Mouse (Mus musculus): ENCODE results near the gene Pdxk.

The Pdxk gene

DNA sequence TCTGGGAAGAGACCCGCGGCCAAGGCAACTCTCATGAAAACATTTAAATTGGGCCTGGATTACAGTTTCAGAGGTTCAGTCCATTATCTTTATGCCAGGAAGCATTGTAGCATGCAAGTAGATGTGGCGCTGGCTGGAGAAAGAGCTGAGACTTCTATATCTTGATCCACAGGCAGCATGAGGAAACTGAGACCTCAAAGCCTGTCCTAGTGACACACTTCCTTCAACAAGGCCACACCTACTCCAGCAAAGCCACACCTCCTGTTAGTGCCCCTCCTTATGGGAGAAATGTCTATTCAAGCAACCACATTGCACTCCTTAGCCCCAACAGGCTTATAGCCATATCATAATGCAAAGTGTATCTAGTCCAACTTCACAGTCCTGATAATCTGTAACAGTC lies 42.2 kb downstream of the Pdxk start:
- in situ Hi-C loops (cut with MboI, MseI) = loop anchor here (25.0 kb wide), 1 partner anchor 410 kb away; the partner anchor contains the start of gene Pfkl

DNA sequence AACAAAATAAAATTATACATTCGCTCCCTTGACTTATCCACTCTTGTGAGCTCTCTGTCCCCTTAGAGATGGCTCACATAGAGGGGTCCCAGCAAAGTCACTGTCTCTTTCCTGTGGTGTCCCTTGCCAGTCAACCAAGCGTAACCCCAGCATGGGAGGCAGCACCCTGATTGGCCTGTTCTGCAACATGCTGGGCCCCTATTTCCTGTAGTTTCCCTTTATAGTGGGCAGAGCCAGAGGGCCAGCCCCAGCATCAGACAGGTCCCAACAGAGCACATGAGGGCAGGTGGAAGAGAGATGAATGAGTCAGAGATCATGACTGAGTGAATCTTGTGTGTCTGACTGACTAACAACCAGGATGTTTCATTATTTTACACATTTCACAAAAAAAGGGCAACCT lies 43.8 kb downstream of the Pdxk start:
- in situ Hi-C loops (cut with MboI, MseI) = loop anchor here (25.0 kb wide), 1 partner anchor 409 kb away; the partner anchor contains the start of gene Pfkl

DNA sequence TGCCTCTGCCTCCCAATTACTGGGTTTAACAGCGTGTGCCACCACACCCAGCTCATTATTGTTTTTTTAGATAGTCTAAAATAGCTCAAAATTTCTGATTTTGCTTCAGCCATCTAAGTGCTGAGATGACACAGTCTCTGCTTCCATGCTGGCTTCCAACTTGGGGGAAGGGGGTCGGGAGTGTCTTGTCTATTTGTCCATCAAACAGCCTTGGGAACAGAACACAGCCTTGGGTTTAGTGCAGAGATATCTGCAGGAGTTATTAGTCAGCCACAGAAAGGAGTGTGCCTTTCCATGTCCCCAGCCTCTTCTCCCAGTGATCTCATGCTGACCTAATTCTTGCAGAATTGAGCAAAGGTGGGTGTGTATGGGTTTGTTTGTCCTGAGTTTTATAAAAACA lies 46.0 kb downstream of the Pdxk start:
- in situ Hi-C loops (cut with MboI, MseI) = loop anchor here (25.0 kb wide), 1 partner anchor 406 kb away; the partner anchor contains the start of gene Pfkl

DNA sequence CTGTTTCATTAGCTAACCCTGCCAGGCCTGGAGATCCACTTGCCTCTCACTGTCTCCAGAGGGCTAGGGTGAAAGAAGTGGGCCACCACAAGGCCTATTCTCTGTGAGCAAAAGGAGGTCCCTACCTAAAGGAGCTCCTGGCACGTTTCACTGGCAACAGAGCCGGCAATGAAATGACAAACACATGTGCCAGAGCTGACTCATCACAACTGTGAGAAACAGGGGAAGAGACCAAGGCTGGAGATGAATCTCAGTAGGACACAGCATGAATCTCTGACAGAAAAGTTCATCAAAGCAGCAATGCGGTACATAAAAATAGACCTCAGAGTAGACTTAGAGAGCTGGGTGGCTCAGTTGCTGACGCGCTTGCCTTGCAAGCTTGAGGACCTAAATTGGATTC lies 46.9 kb downstream of the Pdxk start:
- in situ Hi-C loops (cut with MboI, MseI) = loop anchor here (25.0 kb wide), 1 partner anchor 406 kb away; the partner anchor contains the start of gene Pfkl

DNA sequence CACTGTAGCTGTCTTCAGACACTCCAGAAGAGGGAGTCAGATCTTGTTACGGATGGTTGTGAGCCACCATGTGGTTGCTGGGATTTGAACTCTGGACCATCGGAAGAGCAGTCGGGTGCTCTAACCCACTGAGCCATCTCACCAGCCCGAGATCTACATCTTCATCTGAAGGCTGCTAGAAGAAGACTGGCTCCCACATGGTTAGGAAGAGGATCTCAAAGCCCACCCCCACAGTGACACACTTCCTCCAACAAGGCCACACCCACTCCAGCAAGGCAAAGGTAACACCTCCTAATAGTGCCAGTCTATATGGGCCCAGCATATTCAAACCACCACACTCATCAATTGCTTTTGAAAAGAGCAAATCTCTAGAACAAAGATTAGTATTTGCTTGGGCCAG lies 49.8 kb downstream of the Pdxk start:
- in situ Hi-C loops (cut with MboI, MseI) = loop anchor here (25.0 kb wide), 1 partner anchor 403 kb away; the partner anchor contains the start of gene Pfkl

DNA sequence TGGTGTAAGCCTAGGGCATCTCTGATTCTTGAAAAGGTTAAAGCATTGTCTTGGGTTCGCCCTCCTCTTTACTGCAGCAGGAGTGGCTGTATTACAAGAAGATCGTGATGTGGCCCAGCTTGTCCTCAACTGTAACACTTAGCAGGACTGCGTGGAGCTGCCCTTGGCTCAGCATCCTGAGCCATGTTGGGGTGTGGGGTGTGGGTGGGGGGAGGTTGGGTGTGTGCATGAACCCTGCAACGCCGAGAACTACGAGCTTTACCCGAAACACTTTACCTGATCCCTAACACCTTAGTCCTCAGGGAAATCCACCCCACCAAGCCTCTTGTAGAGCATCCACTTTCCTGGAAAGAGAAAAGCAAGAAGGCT lies 51.6 kb downstream of the Pdxk start:
- in situ Hi-C loops (cut with MboI, MseI) = loop anchor here (25.0 kb wide), 1 partner anchor 401 kb away; the partner anchor contains the start of gene Pfkl

DNA sequence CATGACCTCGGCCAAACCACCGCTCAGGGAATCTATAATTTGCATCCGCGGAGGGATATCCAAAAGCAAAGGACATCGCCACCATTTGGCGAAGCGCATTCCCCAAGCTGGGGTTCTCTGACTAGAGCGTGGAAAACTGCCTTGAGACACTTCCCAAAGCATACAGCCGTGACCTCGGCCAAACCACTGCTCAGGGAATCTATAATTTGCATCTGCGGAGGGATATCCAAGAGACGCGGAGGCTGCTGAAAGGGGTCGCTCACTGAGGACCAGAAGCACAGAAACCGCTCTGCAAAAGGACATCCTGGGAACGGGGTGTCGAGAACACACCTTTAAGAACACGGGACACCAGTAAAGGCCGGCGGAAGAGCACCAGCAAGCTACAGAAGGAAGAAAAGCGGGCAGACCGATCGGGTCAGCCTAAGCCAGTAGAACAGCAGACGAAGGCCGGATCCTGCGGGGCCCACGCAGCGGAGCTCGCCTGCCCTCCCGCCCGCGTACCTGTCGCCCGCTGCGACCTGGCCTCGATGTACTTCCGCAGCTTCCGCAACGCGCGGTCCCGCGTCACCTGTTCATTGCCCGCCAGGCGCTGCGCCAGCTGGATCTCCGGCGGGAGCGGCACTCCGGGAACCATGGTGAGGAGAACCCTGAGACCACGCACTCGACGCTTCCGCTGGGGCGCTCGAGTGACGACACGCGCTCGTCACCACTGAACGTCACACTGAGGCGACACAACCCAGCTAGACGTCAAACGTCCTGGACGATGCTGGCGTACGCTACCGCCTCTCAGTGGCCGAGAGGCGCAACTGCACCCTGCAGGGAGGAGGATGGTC lies 52.2 kb downstream of the Pdxk start, which contains the start of gene Rrp1:
Gene Rrp1 (minus strand): TSS at position 725 of the 833 bp plus-strand sequence.
- in situ Hi-C loops (cut with MboI, MseI) = loop anchor here (25.0 kb wide), 1 partner anchor 400 kb away; the partner anchor contains the start of gene Pfkl

DNA sequence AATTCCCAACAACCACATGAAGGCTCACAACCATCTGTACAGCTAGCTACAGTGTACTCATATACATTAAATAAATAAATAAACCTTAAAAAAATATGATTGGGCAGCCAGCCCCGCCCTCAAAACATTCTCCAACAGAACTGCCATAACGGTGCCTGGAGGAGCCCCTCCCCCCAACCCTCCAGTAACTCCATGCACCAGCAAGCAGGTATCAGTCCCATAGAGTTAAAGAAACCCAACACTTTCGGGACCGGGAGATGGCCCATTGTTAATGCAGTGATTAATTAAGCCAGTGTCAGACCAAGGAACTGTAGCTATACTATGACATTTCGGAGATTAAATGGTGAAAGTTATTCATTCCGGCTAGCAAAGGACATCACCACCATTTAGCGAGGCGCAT lies 52.9 kb downstream of the Pdxk start:
- in situ Hi-C loops (cut with MboI, MseI) = loop anchor here (25.0 kb wide), 1 partner anchor 400 kb away; the partner anchor contains the start of gene Pfkl

DNA sequence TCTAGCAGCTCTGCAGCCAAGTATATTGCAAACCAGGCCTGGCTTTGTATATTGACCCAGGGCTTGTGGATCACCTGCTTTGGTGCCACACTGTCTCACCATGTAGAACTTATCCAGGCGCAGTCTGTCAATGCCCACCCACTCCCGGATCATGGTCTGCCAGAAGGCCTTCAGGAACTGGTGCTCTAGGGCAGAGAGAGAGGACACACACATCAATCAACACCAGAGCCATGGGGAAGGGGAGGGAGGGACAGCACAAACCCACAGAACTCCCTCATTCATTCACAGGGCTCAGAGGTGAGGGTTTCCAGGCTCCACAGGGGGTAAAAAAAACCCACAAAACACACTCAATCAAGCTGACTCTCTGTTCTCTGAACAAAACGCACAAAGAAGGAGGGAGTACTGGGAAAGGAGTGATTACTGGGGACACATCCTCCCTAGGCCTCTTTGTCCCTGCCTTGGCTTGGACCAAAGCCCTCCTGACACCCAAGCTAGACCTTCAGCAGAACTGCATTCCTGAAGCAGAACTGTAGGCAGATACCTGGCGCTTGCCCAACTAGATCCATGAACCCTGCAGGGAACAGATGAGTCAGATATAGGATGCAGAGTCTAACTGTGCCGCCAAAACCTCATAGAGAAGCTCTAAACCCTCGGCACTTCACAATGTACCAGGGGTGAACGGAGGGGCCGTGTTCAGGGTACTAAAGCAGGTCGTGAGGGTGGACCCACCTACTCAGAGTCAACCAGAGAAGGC lies 55.6 kb downstream of the Pdxk start:
- in situ Hi-C loops (cut with MboI, MseI) = loop anchor here (25.0 kb wide), 1 partner anchor 397 kb away; the partner anchor contains the start of gene Pfkl

DNA sequence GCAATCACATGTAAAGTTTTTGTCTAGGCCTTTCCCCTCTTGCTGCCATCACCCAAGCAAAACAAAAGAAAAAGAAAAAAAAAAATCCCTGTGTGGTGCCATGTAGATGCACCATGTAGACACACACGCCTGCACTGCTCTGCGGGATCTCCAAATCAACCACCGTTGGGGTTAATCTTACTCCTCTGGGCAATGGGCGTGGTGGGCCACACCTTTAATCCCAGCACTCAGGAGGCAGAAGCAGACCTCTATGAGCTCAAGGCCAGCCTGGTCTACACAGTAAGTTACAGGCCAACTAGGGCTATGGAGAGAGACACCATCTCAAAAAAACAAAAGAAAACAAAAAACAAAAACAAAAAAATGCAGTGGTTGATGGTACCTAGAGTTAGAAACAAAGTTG lies 57.6 kb downstream of the Pdxk start:
- in situ Hi-C loops (cut with MboI, MseI) = loop anchor here (25.0 kb wide), 1 partner anchor 395 kb away; the partner anchor contains the start of gene Pfkl

DNA sequence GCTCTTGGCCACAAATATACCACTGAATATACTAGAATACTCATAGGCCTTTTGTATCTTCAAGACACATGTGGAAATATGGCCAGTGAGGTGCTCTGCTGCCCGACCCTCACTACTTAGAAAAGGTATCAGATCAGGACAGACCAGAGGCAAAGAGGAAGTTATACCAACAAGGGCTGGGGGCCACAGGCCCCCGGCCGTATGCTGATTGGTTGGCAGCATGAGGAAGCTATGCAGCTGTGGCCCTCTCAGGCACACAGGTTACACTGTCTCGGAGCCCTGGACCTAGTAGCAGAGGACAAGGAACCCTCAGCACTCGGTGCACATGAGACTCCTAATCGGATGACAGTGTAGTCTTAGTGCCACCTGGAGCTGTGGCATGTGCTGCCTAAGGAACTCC lies 58.6 kb downstream of the Pdxk start:
- in situ Hi-C loops (cut with MboI, MseI) = loop anchor here (25.0 kb wide), 1 partner anchor 394 kb away; the partner anchor contains the start of gene Pfkl

DNA sequence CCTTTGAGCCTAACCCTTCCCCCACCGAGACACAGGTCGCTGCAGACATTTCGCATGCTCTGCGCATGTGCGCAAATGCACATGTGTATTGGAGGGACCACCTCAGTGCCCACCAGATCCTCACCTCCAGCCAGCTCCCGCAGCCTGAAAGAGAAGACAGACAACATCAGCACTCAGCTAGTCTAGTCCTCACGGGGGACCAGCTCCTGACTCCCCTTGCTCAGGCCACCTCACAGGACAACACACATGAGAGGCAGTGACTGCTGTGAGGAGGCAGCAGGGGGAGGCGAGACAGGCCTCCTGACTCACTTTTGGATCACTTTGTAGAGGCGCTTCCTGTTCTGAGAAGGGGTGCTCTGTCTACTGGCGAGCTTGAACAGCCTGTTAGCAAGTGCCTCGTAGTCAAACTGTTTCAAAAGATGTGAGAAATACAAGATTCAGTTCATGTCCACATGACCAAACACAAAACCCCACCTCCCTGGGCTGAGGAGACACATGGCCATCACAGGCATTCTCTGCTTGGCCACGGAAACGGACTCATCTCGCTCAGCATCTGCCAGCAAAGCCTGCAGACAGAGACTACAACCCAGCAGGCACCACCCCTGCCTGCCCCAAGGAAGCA lies 62.4 kb downstream of the Pdxk start:
- in situ Hi-C loops (cut with MboI, MseI) = loop anchor here (25.0 kb wide), 1 partner anchor 390 kb away; the partner anchor contains the start of gene Pfkl

DNA sequence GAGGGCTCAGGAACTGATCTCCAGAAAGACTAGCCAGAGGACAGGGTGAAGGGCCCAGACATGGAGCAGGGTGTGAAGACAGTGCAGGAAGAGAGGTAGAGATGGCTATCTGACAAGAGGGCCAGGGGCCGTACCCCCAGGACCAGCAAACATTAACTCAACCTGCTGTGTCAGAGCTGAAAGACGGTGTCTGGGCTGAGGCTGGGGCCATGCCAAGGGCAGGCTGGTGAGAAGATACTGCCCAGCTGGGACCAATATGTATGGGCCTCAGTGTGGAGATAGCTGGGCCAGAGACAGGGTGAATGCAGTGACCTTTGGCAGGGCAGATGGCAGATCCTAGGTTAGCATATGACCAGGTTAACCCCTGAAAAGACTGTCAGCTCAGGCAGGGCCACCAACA lies 63.6 kb downstream of the Pdxk start:
- in situ Hi-C loops (cut with MboI, MseI) = loop anchor here (25.0 kb wide), 1 partner anchor 389 kb away; the partner anchor contains the start of gene Pfkl

DNA sequence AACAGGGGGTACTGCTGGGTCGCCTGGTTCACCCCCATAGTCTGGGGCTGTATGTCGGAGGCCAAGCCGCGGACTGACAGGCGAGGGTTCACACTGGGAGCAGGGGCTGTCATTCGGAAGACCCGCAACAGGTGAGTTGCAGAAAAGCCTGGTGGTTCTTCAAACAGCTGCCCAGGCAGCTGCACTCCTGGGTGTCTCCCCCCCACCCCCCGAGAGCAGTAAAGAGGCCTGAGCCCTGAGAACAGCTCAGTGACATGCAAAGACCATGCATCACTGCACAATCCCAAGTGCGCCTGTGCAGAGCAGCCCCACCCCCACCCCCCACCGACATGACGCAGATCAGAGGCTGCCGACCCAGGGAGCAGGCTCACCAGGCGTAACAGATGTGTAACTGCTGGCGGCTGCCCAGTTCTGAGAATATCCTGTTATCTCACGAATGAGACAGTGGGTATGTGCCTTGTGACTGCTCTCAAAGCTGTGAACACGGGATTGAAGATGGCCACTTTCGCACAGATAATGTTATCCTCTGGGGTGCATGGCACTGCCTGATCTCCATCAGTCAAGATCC lies 65.6 kb downstream of the Pdxk start:
- in situ Hi-C loops (cut with MboI, MseI) = no loop called here

DNA sequence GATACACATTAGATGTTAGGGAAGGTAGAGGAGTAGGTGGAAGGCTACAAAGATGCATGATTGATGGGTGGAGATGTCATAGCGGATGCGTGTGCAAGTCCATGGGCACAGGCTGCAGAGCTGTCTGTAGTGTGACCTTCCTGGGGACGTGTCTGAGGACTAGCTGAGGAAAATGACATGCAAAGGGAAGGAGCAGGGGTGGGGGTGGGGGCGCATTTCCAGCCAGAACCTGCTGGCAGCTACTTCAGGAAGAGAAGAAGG lies 68.2 kb downstream of the Pdxk start:
- in situ Hi-C loops (cut with MboI, MseI) = no loop called here

DNA sequence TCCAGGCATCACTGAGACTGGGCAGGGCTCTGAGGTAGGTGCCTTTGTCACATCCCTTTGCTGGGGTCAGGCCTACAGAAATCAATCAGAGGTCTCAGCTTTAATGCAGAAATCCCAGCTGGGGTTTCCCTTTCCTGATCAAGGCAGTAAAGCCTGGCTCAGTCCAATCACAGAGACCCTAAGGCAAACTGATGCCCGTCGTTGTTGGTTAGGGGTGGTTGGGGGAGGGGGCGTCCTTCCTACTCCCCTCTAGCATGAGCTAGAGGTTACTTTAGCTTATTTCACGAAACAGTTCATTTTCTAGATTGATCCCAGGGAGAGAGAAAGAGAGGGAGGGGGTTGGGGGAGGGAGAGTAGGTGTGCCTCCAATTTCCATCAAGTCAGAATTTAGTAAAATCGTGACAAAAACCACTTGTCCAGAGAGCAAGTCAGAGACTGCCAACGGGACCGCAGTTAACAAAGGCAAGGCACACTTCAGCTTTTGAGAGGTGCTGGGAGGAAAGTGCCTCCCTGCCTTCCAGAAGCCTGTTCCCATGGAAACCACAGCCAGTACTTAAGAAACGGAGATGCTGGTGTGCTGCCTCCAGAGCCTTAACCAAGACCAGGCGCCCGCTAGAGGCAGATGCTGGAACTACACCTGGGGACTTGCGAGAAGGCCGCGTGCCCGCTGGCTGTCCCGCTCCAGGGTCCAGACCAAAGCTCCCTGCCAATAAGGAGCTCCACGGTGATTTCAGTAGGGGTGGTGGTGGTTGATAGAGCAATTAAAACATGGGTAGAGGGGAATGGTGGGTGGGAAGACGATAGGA lies 68.8 kb downstream of the Pdxk start:
- in situ Hi-C loops (cut with MboI, MseI) = no loop called here

DNA sequence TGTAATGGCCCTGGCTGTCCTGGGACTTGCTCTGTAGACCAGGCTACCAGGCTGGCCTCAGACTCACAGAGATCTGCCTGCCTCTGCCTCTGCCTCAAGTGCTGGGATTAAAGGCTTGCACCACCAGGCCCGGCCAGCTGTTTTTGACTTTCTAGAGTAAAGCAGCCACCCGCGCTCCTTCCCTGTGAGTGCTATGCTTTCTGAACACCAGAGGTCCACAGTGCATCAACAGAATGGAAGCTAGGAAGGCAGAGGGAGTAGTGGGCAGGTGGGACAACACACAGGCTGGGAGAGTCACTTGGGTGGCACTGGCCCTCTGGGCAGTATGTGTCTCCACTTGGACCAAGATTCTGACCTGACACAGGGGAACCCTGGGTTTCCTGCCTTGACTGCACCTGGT lies 69.4 kb downstream of the Pdxk start:
- in situ Hi-C loops (cut with MboI, MseI) = no loop called here

DNA sequence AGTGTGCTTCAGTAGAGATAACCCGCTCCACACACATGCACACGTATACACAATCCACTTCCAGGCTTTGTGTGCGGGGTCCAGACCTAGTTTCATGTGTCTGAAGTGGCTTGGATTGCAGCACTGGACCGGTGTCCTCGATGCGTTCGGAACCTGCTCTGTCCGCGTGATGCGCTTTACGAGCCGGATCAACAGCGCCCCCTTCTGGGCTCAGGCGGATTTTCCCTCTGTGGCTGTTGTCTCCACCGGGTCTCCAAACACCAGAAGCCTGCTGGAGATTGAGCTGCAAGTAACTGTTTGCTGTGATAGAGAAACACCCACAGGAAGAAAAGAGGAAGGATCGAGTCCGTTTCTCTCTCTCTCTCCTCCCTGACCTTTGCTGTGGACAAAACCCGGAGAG lies 72.7 kb downstream of the Pdxk start:
- in situ Hi-C loops (cut with MboI, MseI) = no loop called here

DNA sequence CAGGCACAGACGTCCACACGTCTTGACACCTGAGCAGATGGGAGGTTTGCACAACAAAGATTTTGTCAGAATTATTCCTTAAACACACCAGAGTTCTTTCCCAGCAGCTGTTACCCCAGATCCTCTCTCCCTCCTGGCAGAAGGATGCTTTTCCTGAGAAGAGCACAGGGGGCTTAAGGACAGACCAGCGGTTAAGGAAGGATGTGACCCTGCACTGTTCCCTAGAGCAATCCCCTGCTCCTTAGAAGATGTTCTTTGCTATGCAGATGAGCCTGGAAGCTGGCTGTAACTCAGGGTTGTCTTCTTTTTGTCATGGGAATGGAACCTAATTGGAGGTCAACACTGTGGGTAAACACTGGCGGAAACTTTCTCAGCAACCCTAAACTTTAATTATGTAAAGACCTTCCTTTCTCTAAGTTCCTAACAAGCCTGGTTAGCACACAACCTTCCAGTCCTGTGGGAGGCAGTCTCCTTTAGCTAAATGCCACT lies 73.7 kb downstream of the Pdxk start:
- in situ Hi-C loops (cut with MboI, MseI) = no loop called here

Measured in T-helper 2 cell (primary cell).